Mouse (Mus musculus): ENCODE results near the gene Gabrr1.
"Not testable (repeated sequence)": the region's sequence is repeated elsewhere in the genome, so short reads cannot be mapped to it uniquely, and the experiment has no call there.

Gabrr1 gene

DNA sequence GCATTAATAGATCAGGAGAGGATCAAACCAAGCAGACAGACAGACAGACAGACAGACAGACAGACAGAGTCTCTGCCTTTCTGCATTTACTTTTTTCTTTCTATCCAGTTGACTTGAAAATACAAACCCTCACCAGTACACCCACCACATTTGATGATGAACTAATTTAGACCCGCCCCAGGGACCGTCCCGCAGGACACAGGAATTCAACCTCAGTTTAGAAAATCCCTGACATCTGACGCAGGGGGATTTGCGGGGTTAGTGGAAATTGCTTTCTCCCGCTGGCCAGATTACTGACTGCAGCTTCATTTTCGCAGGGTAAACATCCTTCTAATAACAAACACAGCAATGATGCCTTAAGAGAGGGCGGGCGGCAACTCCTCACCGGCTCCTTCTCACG, at the start of gene Gabrr1:
TSS of gene Gabrr1 (plus strand) at position 301 of the 400 bp plus-strand sequence.
- no peak for DNase-seq (ENCODE audit: low spot score in 2 of 2)

DNA sequence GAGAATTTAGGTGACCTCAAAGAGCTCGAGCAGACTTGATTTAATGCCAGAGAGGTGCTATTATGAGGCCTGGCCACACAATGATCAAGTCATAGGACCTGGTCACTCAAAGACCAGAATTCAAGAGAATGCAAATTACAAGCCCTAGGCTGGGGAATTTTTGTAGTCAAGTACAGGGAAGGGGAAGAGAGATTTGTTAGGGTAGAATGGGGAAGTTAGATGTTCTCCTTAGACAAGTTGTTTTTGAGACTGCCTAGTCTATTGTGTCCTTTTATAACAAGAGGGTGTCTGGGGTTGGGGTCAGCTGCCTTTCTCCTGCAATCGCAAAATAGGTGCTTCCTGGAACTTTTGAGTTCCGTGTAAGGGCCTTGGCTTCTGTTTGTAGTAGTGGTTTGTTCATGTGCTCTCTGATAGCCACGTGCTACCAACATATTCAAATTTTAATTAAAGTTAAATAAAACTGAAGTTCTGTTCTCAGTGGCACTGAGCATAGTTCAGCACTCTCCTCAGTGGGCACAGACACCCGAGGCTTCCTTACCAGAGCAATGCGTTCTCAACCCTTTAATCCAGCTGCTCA, 33.1 kb upstream of the Gabrr1 start:
- DNase-seq (ENCODE audit: low spot score in 2 of 2) = no peak

DNA sequence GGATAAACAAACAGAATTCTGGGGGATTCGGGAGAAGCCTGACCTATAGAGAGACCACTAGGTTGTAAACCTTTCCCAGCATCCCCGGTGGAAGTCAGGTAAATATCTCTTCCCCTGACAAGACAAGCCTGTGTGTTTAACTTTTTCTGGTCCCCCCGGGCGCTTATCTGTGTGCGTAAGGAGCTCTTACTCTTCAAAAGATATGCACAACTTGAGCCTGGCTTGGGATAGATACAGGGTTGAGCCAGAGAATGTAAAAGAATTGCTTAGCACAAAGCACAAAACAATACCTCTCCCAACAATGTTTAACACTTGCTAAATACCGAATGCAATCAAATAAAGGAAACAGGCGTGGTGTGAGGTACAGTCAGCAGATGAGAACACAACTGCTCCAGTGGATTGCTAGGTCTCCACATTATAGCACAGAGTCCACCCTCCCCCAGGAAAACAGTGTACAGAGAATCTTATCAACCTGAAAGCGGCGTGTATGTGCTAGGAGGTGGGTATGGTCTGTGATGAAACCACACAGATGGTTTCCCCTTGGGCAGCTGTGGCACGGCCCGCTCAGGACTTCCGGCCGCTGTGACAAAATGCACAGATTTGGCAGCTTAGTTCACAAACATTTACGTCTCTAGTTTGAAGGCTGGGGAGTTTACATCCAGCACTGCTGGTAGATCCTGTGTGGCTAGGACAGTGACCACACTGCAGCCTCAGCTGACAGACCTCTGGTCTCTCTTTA, 22.4 kb upstream of the Gabrr1 start:
- DNase-seq (ENCODE audit: low spot score in 2 of 2) = no peak

DNA sequence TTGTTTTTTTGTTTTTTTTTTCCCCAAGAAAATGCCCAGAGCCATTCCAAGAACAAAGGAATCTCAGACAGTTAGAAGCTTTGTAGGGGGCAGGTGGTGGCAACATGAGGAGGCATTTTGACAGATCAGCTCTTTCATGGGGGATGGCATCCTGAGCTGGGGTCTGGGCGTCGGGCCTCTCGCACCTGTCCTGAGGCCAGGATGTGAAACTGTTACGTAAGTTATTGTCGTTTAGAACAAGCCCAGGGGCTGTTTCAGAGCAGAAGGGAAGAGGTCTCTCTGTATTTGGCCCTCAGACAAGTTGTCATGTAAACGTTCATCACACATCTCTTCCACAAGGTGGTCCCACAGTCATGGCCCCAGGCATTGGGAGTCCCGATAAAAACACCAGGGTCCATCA, 21.5 kb upstream of the Gabrr1 start:
- DNase-seq (ENCODE audit: low spot score in 2 of 2) = no peak

DNA sequence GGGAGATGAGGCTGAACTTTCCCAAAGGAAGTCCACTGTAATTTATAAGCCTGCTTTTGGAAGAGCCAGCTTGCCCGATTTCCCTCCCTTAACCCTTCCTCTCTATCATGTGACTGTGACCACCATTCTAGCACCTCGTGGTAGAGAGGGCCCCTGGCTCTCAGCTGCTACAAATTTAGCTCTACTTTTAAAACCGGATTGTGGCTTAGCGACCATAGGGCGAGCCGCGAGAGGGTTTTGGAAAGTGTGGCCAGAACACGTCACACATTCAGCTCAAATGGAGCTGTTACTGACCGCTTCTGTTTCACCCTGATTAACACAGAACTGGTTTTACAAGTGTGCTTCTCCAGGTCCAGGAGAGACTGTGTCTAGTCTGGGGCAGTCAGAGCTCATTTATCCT, 21.0 kb upstream of the Gabrr1 start:
- no peak for DNase-seq (ENCODE audit: low spot score in 2 of 2)

DNA sequence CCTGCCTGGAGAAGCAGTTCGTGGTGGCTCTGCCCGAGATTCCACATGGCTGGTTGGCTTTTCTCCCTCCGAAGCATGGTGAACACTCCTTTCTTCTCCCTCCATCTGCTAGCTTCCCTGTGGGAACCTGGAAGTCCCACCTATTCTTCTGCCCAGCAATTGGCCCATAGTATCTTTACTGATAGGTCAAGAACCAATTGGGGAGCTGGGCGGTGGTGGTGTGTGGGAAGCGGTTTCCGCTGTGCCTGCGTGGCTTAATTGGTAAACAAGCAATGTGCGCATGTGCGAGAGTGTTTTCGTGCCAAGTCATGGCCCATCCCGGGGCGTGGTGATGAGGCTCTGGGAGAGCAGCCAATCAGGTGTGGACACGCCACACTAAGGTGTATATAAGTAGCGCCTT, 19.5 kb upstream of the Gabrr1 start:
- not testable (repeated sequence) for DNase-seq (ENCODE audit: low spot score in 2 of 2)

DNA sequence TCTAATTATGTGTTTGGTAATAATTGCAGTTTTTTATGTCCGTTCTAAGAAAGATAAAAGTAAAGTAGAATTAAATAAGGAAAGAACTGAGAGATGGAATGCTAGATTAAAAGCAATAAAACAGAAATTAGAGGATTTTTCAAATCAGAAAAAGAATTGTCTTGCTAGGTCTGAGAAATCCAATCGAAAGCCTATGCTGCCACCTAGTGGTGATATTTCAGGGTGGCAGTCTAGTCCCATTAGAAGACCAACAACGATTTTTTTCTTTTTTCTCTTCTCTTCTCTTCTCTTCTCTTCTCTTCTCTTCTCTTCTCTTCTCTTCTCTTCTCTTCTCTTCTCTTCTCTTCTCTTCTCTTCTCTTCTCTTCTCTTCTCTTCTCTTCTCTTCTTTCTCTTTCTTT, 13.2 kb upstream of the Gabrr1 start:
- peak; percentile 54 to 85 for DNase-seq (ENCODE audit: low spot score in 2 of 2)

DNA sequence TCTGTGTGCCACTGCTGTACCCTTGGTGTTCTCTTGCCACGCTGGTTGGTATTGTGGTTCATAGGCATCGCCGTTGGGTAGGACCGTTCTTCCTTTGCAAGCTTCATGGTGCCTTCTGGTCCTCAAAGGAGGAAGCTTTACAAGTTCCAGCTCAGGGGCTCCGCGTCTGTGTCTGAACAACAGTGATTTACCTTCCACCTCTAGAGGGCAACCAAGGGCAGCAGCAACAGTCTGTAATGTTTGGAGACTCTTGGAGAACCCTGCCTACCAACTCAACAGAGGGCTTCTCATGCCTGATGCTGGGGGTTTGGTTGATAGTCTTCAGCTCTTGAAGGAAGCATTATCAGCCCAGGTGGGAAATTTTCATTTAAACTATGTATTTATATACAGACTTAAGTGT, 7.8 kb upstream of the Gabrr1 start:
- peak in 1 of 2 experiments; percentile 36 for DNase-seq (ENCODE audit: low spot score in 2 of 2)

DNA sequence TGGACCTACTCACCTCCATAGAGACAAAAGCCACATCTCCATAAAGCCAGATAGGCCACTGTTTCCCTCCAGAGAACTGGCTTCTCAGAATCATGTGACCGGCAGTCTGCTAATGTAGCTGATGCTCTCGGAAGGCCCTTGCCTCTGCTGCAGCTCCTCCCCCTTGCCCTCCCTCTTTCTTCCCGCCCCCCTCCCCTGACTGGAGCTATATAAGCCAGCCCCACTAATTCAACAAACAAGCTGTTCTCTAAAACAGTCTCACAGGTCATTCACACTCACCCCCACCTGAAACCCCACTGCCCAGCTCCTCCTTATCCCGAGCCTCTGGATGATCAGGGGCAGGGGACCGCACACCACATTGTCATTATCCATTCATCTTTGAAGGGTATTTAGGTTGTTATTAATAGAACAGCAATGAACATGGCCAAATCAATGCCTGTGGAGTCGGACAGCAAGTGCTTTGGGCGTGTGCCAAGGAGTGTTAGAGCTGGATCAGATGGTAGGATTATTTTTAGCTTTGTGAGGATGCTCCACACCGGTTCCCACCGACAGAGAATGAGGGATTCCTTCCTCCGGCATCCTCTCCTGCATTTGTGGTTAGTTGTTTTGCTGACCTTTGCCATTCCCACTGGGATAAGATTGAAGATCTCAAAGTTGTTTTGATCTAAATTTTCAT, 6.8 kb upstream of the Gabrr1 start:
- peak in 1 of 2 experiments; percentile 37 for DNase-seq (ENCODE audit: low spot score in 2 of 2)

DNA sequence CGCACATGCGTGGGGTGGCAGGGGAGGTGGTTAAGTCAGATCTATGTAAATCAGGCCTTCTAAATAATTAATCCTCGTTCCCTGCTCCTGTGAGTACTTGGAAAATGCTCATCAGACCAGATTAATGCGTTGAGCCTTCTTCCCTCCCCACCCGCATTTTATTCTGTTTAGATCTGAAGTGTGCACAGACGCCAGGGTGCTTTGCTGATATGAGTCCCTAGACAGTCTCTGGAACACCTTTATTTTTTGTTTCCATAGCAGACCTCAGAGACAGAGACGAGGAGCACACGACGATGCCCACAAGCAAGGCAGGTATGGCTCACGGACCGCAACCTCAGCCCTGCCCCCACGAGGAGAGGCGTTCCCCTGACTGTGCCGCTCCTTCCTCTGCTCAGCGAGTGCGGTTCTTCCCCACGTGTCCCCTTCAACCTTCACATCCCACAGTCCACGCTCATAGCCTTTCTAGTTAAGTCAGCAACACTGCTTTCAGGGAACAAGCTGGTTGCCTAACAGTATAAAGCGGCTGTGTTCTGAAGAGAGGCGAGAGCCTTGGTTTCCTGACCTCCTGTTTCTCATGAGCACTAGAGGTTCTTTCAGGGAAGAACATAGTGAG, 14.5 kb downstream of the Gabrr1 start:
- DNase-seq (ENCODE audit: low spot score in 2 of 2) = no peak

DNA sequence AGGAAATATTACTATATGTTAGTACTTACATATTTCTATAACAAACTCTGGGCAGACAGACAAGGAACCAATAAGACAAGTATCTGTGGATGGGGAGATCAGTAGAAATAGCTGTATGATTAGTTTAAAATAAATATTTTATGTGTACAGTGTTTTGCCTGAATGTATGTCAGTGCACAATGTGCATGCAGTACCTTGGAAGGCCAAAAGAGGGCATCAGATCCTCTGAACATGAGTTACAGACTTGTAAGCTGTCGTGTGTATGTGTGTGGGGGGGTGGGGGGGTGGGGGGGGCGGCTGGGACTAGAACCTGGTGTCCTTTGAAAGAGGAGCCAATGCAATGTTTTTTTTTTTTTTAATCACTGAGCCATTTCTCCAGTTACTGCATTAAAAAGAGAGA, 15.5 kb downstream of the Gabrr1 start:
- peak in 1 of 2 experiments; percentile 54 for DNase-seq (ENCODE audit: low spot score in 2 of 2)

DNA sequence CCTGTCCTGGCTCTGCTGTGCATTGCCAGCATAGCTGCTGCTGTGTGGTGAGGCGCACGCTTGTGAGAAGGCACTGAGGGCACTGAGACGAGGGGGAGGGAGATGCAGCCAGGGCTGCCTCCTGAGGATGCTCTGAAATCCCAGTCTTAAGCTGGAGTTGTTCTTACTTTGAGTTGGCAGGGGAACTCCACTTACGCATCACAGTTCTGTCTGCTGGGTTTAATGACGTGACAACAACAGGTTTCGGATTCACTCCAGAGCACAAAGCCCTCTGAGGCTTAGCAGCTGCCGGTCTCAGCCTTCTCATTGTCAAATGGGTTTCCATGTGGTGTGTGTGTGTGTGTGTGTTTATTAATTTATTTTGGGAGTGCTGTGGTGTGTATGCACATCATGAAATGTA, 16.8 kb downstream of the Gabrr1 start:
- no peak for DNase-seq (ENCODE audit: low spot score in 2 of 2)

DNA sequence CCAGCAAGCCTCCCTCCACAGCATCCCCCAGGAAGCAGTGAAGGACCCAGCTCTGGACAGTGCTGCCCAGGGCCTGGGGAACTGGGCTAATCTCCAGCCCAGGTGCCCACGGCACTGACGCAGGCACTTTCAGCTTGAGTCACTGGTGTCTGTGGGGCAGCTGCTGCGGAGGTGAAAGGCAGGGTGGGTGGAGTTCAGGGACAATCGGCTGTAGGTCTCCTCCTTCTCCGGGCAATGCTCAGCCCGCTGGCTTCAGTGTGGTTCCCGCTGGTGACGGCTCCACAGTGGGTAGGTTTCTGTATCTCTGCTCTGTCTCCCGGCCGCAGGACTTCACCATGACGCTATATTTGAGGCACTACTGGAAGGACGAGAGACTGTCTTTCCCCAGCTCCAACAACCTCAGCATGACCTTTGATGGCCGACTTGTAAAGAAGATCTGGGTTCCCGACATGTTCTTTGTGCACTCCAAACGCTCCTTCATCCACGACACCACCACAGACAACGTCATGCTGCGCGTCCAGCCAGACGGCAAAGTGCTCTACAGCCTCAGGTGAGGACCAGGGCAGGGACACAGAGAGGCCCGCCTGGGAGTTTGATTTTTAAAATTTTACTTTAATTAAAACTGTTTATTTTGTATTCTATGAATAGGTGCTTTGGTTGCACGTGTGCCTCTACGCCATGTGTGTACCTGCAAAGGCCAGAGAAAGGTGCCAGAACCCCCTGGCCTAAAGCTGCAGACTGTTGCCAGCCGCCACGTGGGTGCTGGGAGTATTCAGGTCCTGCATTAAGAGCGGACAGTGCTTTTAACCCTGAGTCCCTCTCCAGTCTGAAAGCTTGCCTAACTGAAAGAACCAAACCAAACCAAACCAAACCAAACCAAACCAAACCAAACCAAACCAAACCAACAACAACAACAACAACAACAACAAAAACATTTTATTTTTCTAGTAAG, 20.0 kb downstream of the Gabrr1 start:
- DNase-seq (ENCODE audit: low spot score in 2 of 2) = no peak

DNA sequence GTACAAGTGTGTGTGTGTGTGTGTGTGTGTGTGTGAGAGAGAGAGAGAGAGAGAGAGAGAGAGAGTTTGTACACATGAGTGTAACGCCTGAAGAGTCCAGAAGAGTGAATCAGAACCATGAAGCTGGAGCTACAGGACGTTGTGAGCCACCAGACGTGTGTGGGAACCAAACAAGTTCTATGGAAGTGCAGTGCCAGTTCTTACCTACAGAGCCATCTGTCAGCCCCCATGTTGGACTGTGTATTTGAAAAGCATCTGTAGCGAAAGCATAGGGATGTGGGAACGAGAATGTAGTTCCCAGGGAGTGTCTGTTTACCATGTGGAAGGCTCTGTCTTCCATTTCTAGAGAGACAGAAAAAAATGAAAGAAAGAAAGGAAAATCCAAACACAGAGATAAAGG, 51.2 kb downstream of the Gabrr1 start:
- DNase-seq (ENCODE audit: low spot score in 2 of 2) = no peak

DNA sequence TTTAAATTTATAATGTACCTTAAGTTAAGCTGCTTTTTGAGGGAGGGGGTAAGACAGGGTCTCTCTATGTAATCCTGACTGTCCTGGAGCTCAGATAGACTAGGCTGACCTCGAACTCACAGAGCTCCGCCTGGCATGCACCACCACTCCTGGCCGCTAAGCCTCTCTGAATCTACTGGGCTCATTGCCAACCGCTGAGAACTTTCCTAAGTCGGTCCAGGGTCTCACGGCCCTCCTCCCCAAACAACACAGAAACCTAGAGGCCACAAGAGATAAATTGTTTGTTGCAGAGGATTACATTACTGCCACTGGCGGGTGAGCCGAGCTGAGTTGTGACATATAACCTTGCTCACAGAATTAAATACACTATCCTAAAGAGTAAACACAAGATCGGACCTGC, 55.8 kb downstream of the Gabrr1 start:
- DNase-seq (ENCODE audit: low spot score in 2 of 2) = peak in 1 of 2 experiments; percentile 60

DNA sequence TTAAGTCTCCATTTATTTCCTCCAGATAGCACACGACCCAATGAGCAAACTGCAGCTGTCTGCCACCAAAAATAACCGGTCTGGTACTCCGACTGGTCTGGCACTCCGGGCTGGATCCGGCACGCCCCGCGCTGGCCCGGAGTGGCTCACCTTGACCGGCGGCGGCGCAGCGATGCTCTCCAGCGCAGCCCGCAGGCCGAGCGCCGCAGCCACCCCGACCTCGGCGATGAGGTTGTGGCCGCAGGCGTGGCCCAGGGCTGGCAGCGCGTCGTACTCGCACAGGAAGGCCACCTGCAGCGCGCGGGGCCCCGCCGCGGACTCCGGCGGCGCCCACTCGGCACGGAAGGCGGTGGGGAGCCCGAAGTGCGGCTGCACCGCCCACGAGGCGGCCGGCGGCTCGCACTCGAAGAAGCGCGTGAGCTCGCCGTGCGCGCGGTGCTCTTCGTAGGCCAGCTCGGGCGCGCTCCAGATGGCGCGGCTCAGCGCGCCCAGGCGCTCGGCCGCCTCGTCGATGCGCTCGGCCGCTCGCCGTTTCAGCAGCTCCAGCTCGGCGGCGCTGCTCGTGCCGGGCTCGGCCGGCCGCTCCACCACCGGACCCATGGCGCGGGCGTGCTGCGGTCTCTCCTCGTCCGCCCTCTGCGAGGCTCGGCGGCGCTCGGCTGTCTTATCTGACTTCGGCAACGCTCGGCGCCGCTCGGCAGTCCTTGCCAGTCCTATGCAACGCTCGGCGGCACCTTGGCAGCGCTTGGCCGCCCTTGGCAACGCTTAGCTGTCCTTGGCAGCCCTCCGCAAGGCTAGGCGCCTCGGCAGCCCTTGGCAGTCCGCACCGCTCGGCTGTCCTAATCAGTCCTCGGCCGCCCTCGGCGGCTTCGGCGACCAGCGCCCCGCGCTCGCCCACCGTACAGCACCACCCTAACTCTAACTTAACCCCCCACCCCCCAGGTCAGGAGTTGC, 56.7 kb downstream of the Gabrr1 start:
- peak; percentile 92 to 99 for DNase-seq (ENCODE audit: low spot score in 2 of 2)

DNA sequence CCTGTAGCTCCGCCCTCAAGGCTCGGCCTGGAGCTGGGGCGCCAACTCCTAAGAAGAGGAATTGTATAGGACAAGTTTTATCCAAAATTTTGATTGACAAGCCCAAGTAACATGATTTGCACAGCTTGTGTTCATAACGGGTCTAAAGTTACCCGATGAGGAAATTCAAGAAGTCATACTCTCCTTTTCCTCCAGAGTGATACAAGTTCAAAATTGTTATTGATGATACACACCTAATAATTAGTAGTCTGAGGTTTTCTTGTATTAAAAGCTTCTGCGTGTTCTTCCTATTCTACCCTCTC, 57.4 kb downstream of the Gabrr1 start, which contains the start of gene Pm20d2:
TSS of gene Pm20d2 (minus strand) at position 3 of the 302 bp plus-strand sequence.
- no peak for DNase-seq (ENCODE audit: low spot score in 2 of 2)

DNA sequence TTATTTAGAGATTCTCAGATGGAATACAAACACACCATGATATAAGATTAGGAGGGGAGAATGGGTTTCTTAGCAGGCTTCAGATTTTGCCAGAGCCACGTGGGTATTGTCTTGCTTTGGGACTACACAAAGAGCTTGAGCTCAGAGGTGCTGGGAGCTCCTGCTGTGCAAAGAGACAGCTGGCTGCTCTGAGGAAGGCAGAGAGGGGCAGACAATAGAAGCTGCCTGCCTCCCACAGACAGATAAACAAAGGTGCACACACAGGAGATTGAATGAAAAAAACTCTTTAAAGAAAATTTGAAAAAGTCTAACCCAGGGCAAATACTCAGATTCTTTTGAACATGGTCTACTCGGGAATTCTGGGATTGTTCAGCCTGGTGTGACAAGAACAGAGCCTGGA, 65.8 kb downstream of the Gabrr1 start:
- DNase-seq (ENCODE audit: low spot score in 2 of 2) = no peak

DNA sequence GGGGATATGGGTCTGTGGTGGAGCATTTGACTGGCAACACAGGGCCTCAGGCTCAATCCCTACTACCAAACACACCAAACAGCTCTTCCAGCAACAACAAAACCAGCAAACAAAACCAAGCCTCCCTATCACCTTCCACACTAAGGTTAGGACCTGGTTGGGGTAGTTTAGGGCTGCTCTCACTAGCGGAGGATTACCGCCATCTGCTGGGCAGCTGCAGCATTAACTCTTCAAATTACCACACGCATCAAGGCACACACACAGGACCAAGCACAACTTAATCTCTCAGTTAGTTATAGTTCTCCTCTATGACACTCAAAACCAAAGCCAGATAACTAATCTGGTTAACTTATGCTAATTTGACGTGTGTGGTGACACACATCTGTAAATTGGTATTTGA, 72.4 kb downstream of the Gabrr1 start:
- peak in 1 of 2 experiments; percentile 59 for DNase-seq (ENCODE audit: low spot score in 2 of 2)

DNA sequence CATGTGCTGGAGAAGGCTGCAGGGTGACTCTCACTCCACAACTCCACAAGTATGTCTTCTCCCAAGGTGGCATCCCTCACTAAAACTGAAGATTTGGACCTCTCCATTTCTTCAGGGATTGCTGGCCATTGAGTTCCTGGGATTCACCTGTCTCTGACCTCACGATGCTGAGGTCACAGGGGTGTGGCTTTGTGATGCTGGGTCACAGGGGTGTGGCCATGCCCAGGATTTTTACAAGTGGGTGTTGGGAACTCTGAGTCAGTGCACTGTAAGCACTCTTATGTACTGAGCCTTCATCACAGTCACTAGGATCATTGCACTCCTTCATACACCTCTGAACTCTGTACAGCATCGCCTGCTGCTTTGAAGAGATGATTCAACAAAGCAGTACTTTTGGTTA, 75.2 kb downstream of the Gabrr1 start:
- DNase-seq (ENCODE audit: low spot score in 2 of 2) = no peak
